Mouse (Mus musculus) right cerebral cortex, postnatal 4 days (tissue): ENCODE results near the gene Rpp21.
"Not testable (repeated sequence)": the region's sequence is repeated elsewhere in the genome, so short reads cannot be mapped to it uniquely, and the experiment has no call there.

Experiments
- DNase-seq: peaks from one replicate; pipeline ENCODE4 v3.0.0-alpha.2; 2022

Gene Rpp21

DNA sequence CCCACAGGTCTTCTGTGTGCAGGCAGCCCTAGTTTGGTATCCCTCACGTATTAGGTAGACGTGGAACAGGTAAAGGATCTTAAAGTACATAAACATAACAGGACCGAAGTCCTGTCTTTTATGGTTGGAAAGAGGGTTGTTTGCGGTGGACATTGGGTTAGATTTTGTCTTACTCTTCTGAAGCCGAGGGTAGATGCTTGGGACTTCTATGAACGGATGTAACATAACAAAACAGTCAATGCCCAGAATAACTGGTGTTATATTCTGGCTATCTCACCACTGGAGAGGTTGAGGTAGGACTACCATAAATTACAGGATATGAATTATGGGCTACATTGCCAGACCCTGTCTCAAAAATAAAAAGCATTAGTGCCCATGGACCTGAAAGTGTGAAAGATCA lies at the start of gene Rpp21:
Gene Rpp21, minus strand, starts transcription at position 101 of the 400 bp plus-strand sequence.
- no peak for DNase-seq

DNA sequence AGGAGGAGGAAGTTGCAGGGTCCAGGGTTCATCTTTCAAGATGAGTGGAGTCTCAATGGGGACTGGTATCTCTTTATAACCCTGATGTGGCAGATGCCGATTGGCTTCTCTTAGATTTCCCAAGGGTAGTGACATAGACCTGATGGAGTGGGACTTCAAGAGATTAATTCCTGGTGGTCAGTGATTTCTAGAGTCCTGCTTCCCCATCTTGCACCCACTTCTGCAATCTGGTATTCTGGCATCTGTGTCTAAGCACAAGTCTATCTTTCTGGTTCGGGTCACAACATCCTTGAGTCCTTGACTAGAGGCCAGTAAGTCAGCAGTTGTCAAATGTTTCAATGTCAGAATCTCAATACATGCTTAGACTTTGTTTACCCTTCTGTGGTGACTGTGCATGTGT lies 28.5 kb upstream of the Rpp21 start, which contains the start of gene H2-M10.2:
Gene H2-M10.2, minus strand, starts transcription at position 101 of the 400 bp plus-strand sequence.
- DNase-seq, result no peak

DNA sequence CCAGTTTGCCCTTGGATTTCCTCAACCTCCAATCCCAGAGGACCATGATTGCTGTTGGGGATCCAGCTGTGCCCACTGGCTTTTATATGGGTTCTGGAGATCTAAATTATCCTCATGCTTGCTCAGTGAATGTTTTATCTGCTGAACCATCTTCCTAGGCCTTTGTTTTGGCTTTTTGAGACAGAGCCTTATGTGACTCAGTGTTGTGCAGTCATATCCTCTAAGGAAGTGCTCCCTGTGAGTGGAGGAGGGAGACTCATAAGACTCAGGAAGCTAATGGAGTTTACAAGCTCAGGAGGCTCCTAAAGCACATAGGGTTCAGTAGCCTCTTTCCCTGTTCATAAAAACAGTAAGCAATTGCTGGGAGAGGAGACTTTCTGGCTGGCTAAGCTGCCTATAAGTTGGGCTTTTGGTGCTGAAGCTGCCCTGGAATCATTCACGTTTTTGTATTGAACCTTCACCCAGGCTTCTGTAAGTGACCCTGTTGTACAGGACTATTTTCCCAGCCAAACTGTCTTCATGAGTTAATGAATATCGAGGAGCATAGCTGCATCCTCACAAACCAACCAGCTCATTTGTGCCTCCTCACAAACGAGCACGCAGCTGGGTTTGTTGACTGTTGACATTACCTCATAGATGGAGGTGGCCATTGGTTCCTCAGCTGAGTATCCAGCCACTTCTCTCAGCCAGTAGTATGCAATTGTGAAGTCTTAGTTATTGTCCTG lies 23.8 kb upstream of the Rpp21 start:
- DNase-seq, result no peak

DNA sequence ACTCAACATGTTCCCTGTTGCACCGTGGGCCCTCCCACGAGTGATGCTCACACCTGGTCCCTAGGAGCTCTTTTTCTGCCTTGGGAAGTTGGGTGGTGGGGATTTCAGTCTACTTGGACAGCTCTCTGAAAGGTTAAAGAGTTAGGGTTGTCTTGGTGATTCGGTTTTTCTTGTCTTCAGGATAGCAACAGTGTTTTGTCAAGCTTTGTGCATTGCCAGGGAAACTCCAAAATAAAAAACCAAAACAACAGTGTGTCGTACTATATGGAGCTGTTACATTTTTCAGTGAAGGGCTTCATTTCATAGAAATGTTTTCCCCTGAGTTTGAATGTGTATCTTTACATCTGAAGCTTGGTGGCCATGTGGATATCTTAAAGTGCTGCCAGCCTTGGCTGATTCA lies 16.9 kb upstream of the Rpp21 start:
- no peak for DNase-seq

DNA sequence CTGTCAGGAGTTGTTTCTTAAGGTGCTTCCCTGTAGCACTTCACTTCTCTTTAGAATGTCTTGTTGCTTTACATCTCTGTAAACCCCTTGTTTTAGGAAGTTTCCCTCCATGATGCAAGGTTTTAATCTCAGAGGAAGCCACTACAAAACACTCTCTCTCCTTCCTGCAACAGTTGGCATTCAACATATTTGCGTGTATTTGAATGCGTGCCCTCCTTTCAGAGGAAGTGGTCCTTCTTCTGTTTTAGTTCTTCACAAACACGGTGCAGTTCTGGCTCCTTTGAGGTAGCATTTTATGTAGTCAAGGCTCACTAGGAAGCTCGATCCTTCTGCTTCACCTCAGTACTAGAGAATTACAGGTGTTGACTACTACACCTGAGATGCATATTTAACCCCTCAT lies 15.9 kb upstream of the Rpp21 start:
- no peak for DNase-seq

DNA sequence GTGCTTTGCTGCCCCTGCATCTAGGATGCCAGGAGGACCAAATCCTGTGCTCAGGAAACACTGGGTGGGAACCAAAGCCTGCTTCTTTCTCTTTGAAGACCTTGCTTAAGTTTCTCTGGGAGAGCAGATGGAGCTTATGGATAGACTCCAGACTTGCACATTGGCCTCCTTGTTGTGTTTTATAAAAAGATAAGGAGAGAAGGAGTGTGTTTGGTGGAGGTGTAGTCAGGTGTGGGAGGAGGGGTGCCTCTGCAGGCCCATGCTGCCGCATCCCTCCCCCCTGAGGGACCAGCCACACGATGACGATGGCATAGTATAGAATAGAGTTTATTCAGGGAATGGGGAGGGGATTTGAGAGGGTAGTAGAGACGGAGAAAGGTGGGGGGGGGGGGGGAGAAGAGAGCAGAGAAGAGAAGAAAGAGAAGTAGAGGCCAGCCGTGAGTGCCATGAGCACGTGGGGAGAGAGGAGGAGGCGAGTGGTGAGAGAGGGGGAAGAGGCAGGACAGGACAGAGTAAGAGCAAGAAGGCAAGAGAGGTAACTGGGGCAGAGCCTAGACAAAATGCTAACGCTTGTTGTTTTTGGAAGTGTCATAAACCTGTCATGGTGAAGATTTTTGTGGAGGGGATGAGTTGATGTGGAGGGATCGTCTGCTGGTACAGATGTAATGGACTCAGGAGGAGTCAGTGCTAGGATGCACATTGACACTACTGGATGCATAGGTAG lies 14.9 kb upstream of the Rpp21 start:
- no peak for DNase-seq

DNA sequence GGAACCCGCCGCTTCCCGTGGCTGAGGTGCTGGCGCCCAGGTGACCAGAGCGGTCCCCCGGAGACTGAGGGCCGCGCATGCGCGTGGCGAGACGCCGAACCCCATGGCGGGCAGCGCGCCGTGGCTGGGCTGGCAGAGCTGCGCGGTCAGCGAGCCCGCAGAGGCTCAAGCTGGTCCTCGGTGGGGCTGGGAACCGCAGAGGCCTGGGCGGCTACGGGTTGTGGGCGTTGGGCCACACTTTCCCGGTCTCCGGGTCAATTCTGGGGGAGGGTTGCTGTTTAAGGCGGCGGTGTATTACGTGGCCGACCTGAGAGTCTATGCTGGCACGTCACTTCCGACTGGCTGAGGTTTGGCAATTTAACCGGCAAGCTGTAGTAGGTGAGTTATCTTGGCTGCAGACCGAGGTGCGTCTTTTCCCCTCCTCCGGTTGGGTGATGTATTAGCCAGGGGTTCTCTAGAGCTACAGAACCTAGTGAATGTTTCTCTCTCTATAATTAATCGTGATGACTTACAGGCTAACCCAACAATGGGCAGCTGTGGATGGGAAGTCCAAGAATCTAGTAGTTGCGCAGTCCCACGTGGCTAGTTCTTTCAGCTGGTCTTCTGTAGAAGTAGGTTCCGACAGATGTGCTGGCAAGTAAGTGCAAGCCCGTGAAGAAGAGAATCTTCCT lies 13.9 kb upstream of the Rpp21 start, which contains the start of gene Trim39:
Gene Trim39, minus strand, starts transcription at position 662 of the 671 bp plus-strand sequence.
- DNase-seq, result peak; percentile 75

DNA sequence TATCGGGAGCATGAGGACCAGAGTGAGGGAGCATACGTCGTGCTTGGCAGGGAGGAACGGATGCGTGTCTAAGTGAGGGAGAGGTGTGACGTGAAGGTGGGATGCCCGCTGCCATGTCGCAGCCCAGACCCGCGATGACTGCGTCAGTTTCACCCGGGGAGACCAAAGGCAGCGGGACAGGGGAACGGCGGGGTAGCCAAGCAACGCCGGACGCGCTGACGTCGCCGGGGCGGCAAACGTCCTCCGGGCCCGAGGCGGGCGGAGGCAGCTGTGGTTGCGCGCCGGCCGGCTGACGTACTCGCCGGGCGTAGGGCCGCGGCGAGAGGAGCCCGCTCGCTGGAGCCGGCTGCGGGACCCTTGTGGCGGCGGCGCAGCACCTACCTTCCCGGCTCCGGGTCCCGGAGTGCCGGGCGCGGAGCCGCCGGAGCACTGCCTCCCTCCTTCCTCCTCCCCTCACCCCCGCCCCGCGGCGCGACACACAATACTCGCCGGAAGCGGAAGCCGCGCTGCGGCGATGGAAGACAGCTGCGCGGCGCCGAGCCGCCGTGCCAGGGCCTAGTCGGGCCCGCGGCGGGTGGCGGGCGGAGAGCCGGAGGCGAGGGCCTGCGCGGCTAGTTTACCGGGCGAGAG lies 13.2 kb upstream of the Rpp21 start:
- peak; percentile 87 for DNase-seq

DNA sequence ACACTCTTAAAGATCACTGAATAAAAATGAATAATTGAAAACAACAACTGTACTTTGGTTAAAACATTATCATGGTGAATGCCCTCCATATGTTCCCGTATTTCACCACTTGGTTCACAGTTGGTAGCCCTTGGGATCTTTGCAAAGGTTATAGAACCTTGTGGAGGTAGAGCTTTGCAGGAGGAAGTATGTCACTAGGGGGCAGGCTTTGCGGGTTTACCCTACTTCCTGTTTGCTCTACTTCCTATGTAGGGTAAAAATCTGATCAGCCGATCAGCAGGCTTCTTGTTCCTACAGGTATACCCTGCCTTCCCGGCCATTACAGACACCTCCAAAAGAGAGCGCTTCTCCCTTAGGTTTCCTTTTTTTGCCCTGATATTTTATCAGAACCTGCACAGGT lies 8.0 kb upstream of the Rpp21 start:
- no peak for DNase-seq

DNA sequence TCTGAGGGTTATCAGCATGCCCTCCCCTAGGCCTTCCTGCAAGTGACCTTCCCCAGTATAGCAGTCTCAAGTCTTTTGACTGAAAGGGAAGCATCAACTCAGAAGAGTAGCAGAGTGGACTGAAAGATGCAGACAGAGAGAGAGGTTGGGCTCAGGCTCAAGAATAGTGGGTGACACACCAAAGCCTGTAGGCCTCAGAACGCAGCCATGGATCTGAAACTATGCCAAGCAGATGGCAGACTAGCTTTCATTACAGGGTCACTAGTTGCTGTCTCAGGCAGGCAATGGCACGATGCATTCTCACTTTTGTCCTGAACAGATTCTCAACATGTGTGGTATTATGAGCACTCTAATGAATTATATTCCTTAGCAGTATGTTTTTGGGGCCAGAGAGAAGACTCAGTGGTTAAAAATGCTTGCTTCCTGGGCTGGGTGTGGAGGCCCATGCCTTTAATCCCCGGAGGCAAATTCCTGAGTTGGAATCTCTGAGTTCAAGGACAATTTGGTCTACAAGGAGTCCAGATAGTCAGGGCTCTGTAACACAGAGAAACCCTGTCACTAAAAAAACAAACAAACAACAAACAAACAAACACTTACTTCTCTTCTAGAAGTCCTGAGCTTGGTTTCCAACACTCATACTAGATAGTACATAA lies 6.5 kb upstream of the Rpp21 start:
- no peak for DNase-seq

DNA sequence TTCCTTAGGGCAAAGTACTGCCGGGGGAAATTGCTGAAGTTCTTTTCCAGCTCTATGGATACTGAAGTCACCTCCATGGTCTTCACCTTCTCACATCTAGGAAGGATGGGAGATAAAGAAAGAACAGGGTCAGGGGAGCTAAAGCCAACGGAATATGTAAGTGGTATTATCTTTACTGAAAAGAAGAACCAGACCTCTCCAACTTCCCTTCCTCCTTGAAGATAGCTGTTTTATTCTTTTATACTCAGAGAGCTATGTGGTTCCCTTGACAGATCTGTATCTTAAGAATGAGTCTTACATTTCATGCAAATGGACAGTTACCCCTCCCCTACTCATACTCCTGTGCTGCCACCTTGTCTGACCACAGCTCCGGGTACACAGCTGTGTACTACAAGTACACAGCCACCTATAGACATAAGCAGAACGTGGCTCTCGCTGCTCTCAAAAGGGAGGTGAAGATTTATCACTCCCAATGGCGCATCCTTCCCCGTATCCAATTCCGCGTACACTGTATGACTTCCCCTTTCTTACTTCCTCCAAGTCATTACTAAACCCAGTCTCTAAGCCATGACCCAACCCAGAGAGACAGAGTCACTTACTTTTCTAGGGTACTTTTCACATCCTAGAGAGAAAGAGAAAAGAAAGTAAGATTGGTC lies 3.8 kb upstream of the Rpp21 start:
- DNase-seq, result no peak

DNA sequence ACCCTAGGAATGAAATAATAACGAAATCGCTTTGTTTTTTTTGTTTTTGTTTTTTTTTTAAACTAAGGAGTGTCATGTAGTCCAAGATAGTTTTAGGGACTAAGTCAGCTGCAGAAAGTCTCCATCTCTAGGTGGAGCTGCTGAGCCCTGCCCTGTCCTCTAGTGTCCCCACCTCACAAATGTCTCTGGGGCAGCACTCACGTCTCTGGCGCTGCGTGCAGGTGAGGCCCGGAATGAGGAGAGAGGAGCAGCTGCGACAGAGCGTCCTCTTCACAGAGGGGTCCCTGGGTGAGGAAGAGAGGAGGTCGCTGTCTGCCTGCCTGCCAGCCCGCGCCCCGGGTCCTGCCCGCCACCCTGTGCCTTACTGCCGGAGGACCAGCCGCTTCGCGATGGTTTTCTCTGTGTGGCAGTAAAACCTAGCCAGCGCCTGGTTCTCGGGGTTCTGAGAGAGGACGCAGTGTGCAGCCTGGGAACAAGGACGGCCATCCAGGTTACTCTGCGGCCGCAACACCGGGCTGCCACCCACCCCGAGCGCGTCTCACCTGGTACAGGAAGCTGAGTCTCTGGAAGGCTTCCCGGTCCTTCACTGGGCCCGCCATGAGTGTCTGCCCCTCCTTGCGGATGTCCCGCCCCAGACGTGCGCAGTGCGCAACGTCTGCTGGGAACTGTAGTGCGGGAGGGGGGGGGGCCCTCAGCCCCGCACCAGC lies 475 bp downstream of the Rpp21 start:
- peak; percentile 79 for DNase-seq

DNA sequence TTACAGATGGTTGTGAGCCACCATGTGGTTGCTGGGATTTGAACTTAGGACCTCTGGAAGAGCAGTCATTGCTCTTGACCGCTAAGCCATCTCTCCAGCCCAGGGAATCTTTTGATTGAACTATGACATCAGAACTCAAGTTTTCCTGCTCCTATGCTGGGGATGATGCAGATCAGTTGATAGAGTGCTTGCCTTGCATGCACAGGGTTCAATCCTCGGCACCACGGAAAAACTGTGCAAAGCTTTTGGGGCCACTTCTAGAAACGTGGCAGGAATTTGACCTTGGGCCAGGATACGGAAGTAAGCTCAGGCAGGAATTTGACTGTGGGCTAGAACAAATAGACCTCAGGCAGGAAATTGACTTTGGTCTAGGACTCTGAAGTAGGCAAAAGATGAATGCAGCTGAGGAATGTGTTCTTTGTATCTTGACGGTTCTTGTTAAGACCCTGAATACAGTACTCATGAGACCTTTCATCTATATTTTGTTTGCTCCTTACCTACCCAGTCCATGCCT lies 4.7 kb downstream of the Rpp21 start:
- no peak for DNase-seq

DNA sequence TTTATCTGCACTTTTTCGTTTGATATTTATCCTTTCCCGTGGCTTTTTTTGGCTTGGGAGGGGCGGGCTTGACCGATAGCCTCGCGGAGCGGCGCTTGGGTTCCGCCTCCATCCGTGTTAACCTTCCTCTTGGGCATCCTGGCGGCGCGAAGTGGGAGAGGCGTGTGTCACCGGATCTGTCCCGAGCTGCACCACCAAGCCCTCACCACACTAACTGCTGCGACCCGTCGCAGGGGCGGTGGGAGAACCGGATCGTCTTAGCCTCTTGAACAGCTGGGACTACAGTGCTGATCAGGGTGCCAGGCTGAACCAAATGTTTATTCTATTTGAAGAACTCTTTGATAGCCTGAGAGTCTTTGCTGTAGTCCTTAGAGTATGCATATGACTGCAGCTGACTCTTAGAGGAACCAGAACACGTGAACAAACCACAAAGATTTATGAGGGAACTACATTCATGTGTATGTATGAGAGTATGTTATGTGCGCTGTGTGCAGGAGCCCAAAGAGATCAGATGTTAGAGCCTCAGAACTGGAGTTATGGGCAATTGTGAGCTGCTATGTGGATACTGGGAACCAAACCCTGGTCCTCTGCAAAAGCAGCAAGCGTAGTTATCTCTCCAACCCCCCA lies 5.5 kb downstream of the Rpp21 start:
- no peak for DNase-seq

DNA sequence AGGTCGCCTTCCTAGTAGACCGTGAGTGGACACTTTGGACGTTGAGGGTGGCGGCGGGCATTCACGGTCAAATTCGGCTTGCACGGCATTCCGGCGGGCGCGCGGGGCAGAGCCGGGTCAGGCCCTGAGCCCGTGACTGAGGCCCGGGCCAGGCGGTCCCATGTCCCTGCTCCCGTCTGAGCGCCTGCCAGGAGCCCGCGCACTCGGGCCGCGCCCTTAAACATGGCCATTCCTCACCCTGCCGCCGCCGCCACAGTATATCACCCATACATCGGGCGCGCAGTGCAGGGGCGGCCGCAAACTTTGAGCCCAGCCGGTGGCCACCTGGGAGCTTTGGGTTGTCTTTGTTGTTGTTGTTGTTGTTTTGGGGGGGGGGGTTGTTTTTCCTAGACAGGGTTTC lies 9.0 kb downstream of the Rpp21 start:
- no peak for DNase-seq

DNA sequence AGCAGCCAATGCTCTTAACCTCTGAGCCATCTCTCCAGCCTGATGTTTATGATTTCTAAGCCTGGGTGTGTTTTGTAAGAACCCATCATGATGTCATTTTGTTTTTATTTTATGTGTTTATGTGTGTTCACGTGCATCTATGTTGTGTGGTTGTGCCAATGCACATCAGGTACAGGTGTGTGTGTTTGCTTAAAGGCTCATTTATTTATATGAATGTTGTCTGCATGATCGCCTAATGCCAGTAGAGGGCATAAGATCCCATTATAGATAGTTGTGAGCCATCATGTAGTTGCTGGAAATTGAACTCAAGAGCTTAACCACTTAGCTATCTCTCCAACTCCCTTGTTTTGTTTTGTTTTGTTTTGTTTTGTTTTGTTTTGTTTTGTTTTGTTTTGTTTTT lies 12.1 kb downstream of the Rpp21 start:
- no peak for DNase-seq

DNA sequence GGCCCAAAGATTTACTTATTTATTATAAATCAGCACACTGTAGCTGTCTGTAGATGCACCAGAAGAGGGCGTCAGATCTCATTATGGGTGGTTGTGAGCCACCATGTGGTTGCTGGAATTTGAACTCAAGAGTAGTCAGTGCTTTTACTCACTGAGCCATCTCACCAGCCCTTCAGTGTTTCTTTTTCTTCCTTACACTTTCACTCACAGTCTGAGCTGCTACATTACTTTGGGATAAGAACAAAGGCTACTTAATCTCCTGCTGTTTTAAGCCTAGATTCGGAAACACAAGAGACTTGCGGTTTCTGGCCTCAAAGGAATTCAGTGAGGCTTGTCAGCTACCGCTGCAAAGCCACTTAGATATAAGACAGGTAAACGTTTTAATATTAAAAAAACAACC lies 13.8 kb downstream of the Rpp21 start:
- DNase-seq, result no peak

DNA sequence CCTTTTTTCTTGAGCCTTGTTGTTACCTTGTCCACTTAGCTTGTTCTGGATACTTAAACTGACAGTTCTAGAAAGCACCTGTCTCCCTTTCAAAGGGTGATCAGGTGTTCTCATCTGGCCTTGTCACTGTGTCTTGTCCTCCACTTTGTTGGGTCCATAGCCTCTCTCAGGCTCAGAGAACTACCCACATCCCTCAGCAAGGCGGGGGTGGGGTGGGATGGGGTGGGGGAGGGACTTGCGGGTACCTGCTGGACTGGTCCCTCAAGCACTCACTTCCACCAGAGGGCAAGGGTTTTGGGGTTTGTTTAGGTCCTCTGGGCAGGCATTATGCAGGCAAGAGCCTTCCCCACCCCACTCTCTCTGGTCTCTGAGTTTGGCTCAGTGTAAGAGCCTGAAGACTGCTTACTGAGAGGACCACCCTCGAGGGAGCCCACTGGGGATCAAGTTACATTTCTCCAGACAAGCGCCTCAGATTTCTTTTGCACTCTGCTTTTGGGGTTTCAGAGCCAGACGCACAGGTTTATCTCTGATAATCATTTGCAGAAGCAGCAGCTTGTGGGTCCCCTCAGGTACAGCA lies 17.1 kb downstream of the Rpp21 start:
- no peak for DNase-seq

DNA sequence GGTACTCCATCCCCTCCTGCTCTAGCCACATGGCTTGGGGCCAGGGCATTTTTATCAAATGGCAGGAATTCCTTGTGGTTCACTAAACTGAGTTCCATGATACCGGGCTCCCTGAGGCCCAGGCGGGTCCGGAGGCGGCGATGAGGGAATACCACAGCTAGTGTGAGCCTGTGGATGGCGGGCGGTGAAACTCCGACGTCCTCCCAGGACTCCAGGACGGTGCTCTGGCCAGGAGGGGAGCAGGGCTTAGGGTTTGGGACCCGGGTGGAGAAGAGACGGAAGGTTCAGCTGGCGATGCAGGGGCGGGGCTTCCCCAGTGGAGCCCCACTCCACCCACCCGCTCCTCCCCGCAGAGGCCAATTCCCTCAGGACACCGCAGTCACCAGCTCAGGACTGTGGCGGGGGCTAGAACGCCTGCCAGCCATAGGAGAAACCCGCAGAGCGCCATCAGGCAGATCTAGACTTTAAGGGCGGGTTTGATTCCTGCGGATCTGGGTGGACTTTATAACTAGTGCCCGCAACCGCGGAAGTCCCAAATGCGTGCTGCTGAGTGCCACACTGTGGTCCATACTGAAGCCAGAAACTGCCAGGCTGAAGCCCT lies 20.4 kb downstream of the Rpp21 start:
- no peak for DNase-seq

DNA sequence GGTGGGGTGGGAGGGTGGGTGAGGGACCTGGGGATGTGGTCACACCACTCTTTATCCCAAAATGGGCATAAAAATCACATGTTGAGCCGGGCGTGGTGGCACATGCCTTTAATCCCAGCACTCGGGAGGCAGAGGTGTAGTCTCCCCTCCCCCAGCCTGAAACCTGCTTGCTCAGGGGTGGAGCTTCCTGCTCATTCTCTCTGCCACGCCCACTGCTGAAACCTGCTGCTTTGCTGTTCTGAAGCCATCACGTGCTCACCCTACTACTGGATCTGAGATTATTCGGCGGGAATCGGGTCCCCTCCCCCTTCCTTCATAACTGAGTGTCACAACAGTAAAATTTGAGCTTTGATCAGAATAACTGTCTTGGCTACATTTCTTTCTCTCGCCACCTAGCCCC lies 22.6 kb downstream of the Rpp21 start:
- DNase-seq, result not testable (repeated sequence)
